Mouse (Mus musculus): ENCODE results near the gene Ncs1. TPM values are rescaled to one million over a fixed set of nuclear protein-coding genes. Genes with fewer than 3 reads are reported as not detected.

The Ncs1 gene
- polyA plus RNA-seq, 1 experiment from 2014 or later, result 51.7 TPM

GRCm38 (mm10) chr2:31294985-31295384 lies 49.4 kb downstream of the Ncs1 start:
- no peak overlapping the region for H3K4me3 ChIP-seq (ENCODE audit: control insufficient read depth in 1 of 2, insufficient read depth in 1 of 2, low read depth in 1 of 2, low read length in 2 of 2)
- H3K27ac ChIP-seq (replicated peaks in 1 of 2; ENCODE audit: control insufficient read depth in 1 of 2, insufficient read depth in 1 of 2, low read depth in 2 of 2, low read length in 2 of 2), result no peak overlapping the region
- no peaks in the 10 kb centered on the region for H3K9me3 ChIP-seq (ENCODE audit: control insufficient read depth, low read length)
- no peak overlapping the region for H3K4me2 ChIP-seq (ENCODE audit: low read length)
- no peak for ATAC-seq (ENCODE audit: insufficient number of reproducible peaks, insufficient read depth, low FRiP score, low read depth)
- 1% methylated on average over 4 of the region's 4 CpGs for WGBS
- H3K4me1 ChIP-seq (ENCODE audit: control insufficient read depth in 2 of 2, insufficient read depth in 2 of 2, low read length in 2 of 2), result peaks cover 4 to 10% of the 10 kb centered on the region in 2 experiments
- H3K9ac ChIP-seq (ENCODE audit: low read length), result no peak overlapping the region
- no peaks in the 10 kb centered on the region for H3K27me3 ChIP-seq (ENCODE audit: control insufficient read depth, insufficient read depth, low read length)
- peaks cover 31% of the 10 kb centered on the region for H3K36me3 ChIP-seq (ENCODE audit: control insufficient read depth, insufficient read depth, low read length)

DNA sequence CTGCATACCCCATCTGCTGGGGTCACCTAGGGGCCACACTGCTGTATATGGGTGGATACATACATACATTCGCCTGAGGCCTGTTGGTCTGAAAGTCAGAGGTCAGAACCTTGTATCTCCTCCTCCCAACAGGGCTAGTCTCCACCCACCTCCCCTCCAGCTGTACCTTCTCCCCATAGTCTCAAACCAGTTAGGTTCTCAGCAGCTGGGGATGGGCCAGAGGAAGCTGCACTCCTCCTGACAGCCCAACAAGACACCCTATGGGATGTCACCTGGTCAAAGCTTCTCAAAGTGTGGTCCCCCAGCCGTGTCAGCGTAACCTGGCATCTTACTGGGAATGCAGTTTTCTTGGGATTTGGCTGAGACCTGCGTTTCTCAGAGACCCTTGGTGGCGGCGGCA lies 50.8 kb downstream of the Ncs1 start:
- 79% methylated on average over 6 of the region's 6 CpGs for WGBS
- no peak overlapping the region for H3K4me2 ChIP-seq (ENCODE audit: low read length)
- no peak overlapping the region for H3K27ac ChIP-seq (replicated peaks in 1 of 2; ENCODE audit: control insufficient read depth in 1 of 2, insufficient read depth in 1 of 2, low read depth in 2 of 2, low read length in 2 of 2)
- peaks cover 23% of the 10 kb centered on the region for H3K36me3 ChIP-seq (ENCODE audit: control insufficient read depth, insufficient read depth, low read length)
- no peak for ATAC-seq (ENCODE audit: insufficient number of reproducible peaks, insufficient read depth, low FRiP score, low read depth)
- peaks cover 4 to 10% of the 10 kb centered on the region in 2 experiments for H3K4me1 ChIP-seq (ENCODE audit: control insufficient read depth in 2 of 2, insufficient read depth in 2 of 2, low read length in 2 of 2)
- no peak overlapping the region for H3K9ac ChIP-seq (ENCODE audit: low read length)
- no peaks in the 10 kb centered on the region for H3K27me3 ChIP-seq (ENCODE audit: control insufficient read depth, insufficient read depth, low read length)
- no peaks in the 10 kb centered on the region for H3K9me3 ChIP-seq (ENCODE audit: control insufficient read depth, low read length)
- H3K4me3 ChIP-seq (ENCODE audit: control insufficient read depth in 1 of 2, insufficient read depth in 1 of 2, low read depth in 1 of 2, low read length in 2 of 2), result no peak overlapping the region

- Histone ChIP-seq H3K9ac (ENCODE audit: low read length) (peak overlapping the region; percentile 71), H3K4me2 (ENCODE audit: low read length) (peak overlapping the region; percentile 74), H3K4me1 (ENCODE audit: control insufficient read depth in 2 of 2, insufficient read depth in 2 of 2, low read length in 2 of 2) (peaks cover 4 to 10% of the 10 kb centered on the region in 2 experiments), H3K27ac (replicated peaks in 1 of 2; ENCODE audit: control insufficient read depth in 1 of 2, insufficient read depth in 1 of 2, low read depth in 2 of 2, low read length in 2 of 2) (no peak overlapping the region), H3K27me3 (ENCODE audit: control insufficient read depth, insufficient read depth, low read length) (no peaks in the 10 kb centered on the region), H3K9me3 (ENCODE audit: control insufficient read depth, low read length) (no peaks in the 10 kb centered on the region), H3K4me3 (ENCODE audit: control insufficient read depth in 1 of 2, insufficient read depth in 1 of 2, low read depth in 1 of 2, low read length in 2 of 2) (peak overlapping the region; percentile 51 to 62), H3K36me3 (ENCODE audit: control insufficient read depth, insufficient read depth, low read length) (peaks cover 13% of the 10 kb centered on the region)
- 3% methylated on average over 17 of the region's 17 CpGs for WGBS
- ATAC-seq (ENCODE audit: insufficient number of reproducible peaks, insufficient read depth, low FRiP score, low read depth), result peak; percentile 75
These were observed 52.1 kb downstream of the Ncs1 start for GRCm38 (mm10) chr2:31297602-31298268.

DNA sequence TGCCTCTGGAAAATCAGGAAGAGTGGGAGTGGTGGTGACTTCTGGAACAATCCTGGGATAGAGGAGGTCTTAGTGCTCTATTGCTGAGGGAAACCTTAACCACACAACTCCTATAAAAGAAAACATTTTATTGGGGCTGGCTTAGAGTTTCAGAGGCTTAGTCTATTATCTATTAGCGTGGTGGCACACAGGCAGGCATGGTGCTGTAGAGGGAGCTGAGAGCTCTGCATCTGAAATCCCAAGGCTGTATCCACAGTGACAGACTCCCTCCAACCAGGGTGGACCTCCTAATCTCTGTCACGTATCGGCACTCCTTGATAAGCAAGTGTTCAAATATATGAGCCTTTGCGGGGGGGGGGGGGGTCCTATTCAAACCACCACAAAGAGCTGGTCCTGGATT lies 53.2 kb downstream of the Ncs1 start:
- H3K9me3 ChIP-seq (ENCODE audit: control insufficient read depth, low read length), result no peaks in the 10 kb centered on the region
- no peak for ATAC-seq (ENCODE audit: insufficient number of reproducible peaks, insufficient read depth, low FRiP score, low read depth)
- H3K4me1 ChIP-seq (ENCODE audit: control insufficient read depth in 2 of 2, insufficient read depth in 2 of 2, low read length in 2 of 2), result peaks cover 4 to 10% of the 10 kb centered on the region in 2 experiments

DNA sequence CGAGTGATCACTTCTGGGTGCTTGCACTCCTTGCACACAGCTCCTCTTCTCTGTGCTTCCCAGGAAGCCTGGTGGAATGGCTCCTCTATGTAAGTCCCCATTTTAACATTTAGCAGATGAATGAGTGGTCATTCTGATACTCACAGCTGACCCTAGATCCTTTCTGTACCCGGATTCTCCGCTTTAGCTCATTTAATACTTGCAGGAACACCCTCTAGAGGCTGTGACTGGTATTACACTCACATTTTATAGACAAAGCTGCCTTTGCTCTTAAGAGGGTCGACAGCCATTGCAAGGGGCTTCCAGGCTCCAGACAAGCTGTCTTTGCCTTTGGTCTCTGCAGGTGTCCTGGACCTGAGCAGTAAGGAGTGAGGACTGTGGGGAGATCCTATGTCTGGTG lies 53.6 kb downstream of the Ncs1 start:
- Histone ChIP-seq H3K4me2 (ENCODE audit: low read length) (peak overlapping the region; percentile 33), H3K4me1 (ENCODE audit: control insufficient read depth in 2 of 2, insufficient read depth in 2 of 2, low read length in 2 of 2) (peaks cover 4 to 10% of the 10 kb centered on the region in 2 experiments), H3K4me3 (ENCODE audit: control insufficient read depth in 1 of 2, insufficient read depth in 1 of 2, low read depth in 1 of 2, low read length in 2 of 2) (no peak overlapping the region), H3K9ac (ENCODE audit: low read length) (no peak overlapping the region), H3K9me3 (ENCODE audit: control insufficient read depth, low read length) (no peaks in the 10 kb centered on the region), H3K36me3 (ENCODE audit: control insufficient read depth, insufficient read depth, low read length) (peaks cover 5% of the 10 kb centered on the region; the same call in 1 of the 2 replicates), H3K27me3 (ENCODE audit: control insufficient read depth, insufficient read depth, low read length) (no peaks in the 10 kb centered on the region), H3K27ac (replicated peaks in 1 of 2; ENCODE audit: control insufficient read depth in 1 of 2, insufficient read depth in 1 of 2, low read depth in 2 of 2, low read length in 2 of 2) (no peak overlapping the region)
- ATAC-seq (ENCODE audit: insufficient number of reproducible peaks, insufficient read depth, low FRiP score, low read depth), result no peak
- 23% methylated on average over 4 of the region's 4 CpGs for whole genome bisulfite sequencing

More for the DNA sequence above, 53.2 kb downstream of the Ncs1 start:
- 23% methylated on average over 4 of the region's 4 CpGs for WGBS
- no peak overlapping the region for H3K27ac ChIP-seq (replicated peaks in 1 of 2; ENCODE audit: control insufficient read depth in 1 of 2, insufficient read depth in 1 of 2, low read depth in 2 of 2, low read length in 2 of 2)
- peaks cover 5% of the 10 kb centered on the region for H3K36me3 ChIP-seq (ENCODE audit: control insufficient read depth, insufficient read depth, low read length)
- no peak overlapping the region for H3K9ac ChIP-seq (ENCODE audit: low read length)
- H3K4me2 ChIP-seq (ENCODE audit: low read length), result peak overlapping the region; percentile 74
- H3K4me3 ChIP-seq (ENCODE audit: control insufficient read depth in 1 of 2, insufficient read depth in 1 of 2, low read depth in 1 of 2, low read length in 2 of 2), result no peak overlapping the region; a peak in 1 of 4 replicates
- no peaks in the 10 kb centered on the region for H3K27me3 ChIP-seq (ENCODE audit: control insufficient read depth, insufficient read depth, low read length)

- Histone ChIP-seq H3K4me1 (ENCODE audit: control insufficient read depth in 2 of 2, insufficient read depth in 2 of 2, low read length in 2 of 2) (peaks cover 4 to 10% of the 10 kb centered on the region in 2 experiments), H3K9ac (ENCODE audit: low read length) (no peak overlapping the region), H3K4me3 (ENCODE audit: control insufficient read depth in 1 of 2, insufficient read depth in 1 of 2, low read depth in 1 of 2, low read length in 2 of 2) (no peak overlapping the region), H3K27ac (replicated peaks in 1 of 2; ENCODE audit: control insufficient read depth in 1 of 2, insufficient read depth in 1 of 2, low read depth in 2 of 2, low read length in 2 of 2) (no peak overlapping the region), H3K9me3 (ENCODE audit: control insufficient read depth, low read length) (no peaks in the 10 kb centered on the region), H3K4me2 (ENCODE audit: low read length) (no peak overlapping the region), H3K36me3 (ENCODE audit: control insufficient read depth, insufficient read depth, low read length) (no peaks in the 10 kb centered on the region), H3K27me3 (ENCODE audit: control insufficient read depth, insufficient read depth, low read length) (no peaks in the 10 kb centered on the region)
- 71% methylated on average over 10 of the region's 10 CpGs for WGBS
- ATAC-seq (ENCODE audit: insufficient number of reproducible peaks, insufficient read depth, low FRiP score, low read depth), result no peak
These were observed 54.4 kb downstream of the Ncs1 start for GRCm38 (mm10) chr2:31299996-31300395.

DNA sequence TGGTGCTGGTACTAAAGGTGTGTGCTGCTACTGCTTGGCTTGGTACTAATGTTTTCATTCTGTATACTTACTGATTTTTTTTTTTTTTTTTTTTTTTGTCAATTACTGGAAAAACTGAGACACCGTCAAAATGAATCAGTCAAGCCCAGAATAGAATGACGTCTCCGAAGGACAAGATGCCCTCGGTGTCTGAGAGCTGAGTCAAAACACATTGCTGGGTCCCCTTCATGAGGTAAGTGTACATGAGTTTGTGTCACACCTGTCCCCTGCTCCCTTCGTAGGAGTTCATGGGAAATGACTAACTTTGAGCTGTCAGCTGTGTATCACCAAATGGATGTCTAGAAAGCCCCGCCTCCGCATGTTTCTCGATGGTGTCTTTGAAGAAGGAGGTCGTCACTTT lies 57.6 kb downstream of the Ncs1 start:
- Histone ChIP-seq H3K27me3 (ENCODE audit: control insufficient read depth, insufficient read depth, low read length) (no peaks in the 10 kb centered on the region), H3K27ac (replicated peaks in 1 of 2; ENCODE audit: control insufficient read depth in 1 of 2, insufficient read depth in 1 of 2, low read depth in 2 of 2, low read length in 2 of 2) (no peak overlapping the region), H3K4me2 (ENCODE audit: low read length) (no peak overlapping the region), H3K4me3 (ENCODE audit: control insufficient read depth in 1 of 2, insufficient read depth in 1 of 2, low read depth in 1 of 2, low read length in 2 of 2) (no peak overlapping the region), H3K9ac (ENCODE audit: low read length) (no peak overlapping the region), H3K36me3 (ENCODE audit: control insufficient read depth, insufficient read depth, low read length) (no peaks in the 10 kb centered on the region), H3K9me3 (ENCODE audit: control insufficient read depth, low read length) (peaks cover 1% of the 10 kb centered on the region), H3K4me1 (ENCODE audit: control insufficient read depth in 2 of 2, insufficient read depth in 2 of 2, low read length in 2 of 2) (peaks cover 4 to 10% of the 10 kb centered on the region in 2 experiments)
- 58% methylated on average over 9 of the region's 9 CpGs for WGBS
- ATAC-seq (ENCODE audit: insufficient number of reproducible peaks, insufficient read depth, low FRiP score, low read depth), result no peak

DNA sequence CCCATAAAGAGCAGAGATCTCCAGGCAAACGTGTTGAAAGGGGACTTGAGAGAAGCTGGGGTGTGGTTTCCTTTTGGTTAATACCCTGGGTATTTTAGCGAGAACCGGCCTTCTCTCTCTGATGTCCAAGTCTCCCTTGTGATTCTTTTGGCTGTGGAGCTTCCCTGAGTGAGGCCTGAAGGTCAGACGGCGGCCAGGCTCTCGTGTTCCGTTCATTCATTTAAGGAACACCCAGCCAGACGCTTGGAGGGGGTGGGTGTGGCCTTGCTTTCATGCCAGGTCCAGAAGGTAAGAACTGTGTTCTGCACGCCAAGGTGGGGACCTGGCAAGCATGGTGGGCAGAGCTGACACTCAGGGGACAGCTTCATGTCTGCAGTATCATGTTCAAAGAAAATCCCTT lies 58.6 kb downstream of the Ncs1 start:
- no peak for ATAC-seq (ENCODE audit: insufficient number of reproducible peaks, insufficient read depth, low FRiP score, low read depth)
- Histone ChIP-seq H3K9me3 (ENCODE audit: control insufficient read depth, low read length) (peaks cover 4% of the 10 kb centered on the region), H3K4me3 (ENCODE audit: control insufficient read depth in 1 of 2, insufficient read depth in 1 of 2, low read depth in 1 of 2, low read length in 2 of 2) (no peak overlapping the region), H3K27ac (replicated peaks in 1 of 2; ENCODE audit: control insufficient read depth in 1 of 2, insufficient read depth in 1 of 2, low read depth in 2 of 2, low read length in 2 of 2) (no peak overlapping the region), H3K27me3 (ENCODE audit: control insufficient read depth, insufficient read depth, low read length) (no peaks in the 10 kb centered on the region), H3K9ac (ENCODE audit: low read length) (no peak overlapping the region), H3K36me3 (ENCODE audit: control insufficient read depth, insufficient read depth, low read length) (no peaks in the 10 kb centered on the region), H3K4me2 (ENCODE audit: low read length) (no peak overlapping the region), H3K4me1 (ENCODE audit: control insufficient read depth in 2 of 2, insufficient read depth in 2 of 2, low read length in 2 of 2) (peaks cover 0 to under 1% of the 10 kb centered on the region in 2 experiments; a peak in 1 of 4 replicates)
- WGBS, result 69% methylated on average over 9 of the region's 9 CpGs
